Mouse (Mus musculus): ENCODE measurements around the gene Arid3a. TPM values are rescaled to one million over a fixed set of nuclear protein-coding genes. Genes with fewer than 3 reads are reported as not detected.

The Arid3a gene
- polyA plus RNA-seq, 1 experiment from 2014 or later: 5.5 TPM

- no peak for ATAC-seq
- Histone ChIP-seq H3K9me3 (ENCODE audit: low read length) (no peaks in the 10 kb centered on the region), H3K36me3 (replicated peaks; ENCODE audit: insufficient read depth, low read length) (peaks cover 32% of the 10 kb centered on the region)
Observed at GRCm38 (mm10) chr10:79906712-79907111, 20.1 kb upstream of the Arid3a start.

GRCm38 (mm10) chr10:79907415-79907814, 19.4 kb upstream of the Arid3a start:
- H3K27me3 ChIP-seq (ENCODE audit: insufficient read depth, low read length): no peaks in the 10 kb centered on the region
- TF ChIP-seq CTCF (IDR thresholded peaks at IDR 0.05; ENCODE audit: low read depth): no peak
- no peak for TF ChIP-seq EP300 (IDR thresholded peaks at IDR 0.05; ENCODE audit: low read depth)
- no peak overlapping the region for H3K4me2 ChIP-seq (ENCODE audit: low read depth, low read length)
- no peak for ATAC-seq
- no peak overlapping the region for H3K4me3 ChIP-seq (ENCODE audit: low read depth, low read length)
- WGBS (ENCODE audit: insufficient replicate concordance): 90% methylated on average over 10 of the region's 10 CpGs
- no peak for DNase-seq
- no peak overlapping the region for H3K27ac ChIP-seq (ENCODE audit: low read depth)
- peaks cover 17% of the 10 kb centered on the region for H3K4me1 ChIP-seq (ENCODE audit: insufficient read depth)
- H3K36me3 ChIP-seq (replicated peaks; ENCODE audit: insufficient read depth, low read length): peaks cover 32% of the 10 kb centered on the region
- no peaks in the 10 kb centered on the region for H3K9me3 ChIP-seq (ENCODE audit: low read length)
- H3K9ac ChIP-seq (replicated peaks): no peak overlapping the region

More at GRCm38 (mm10) chr10:79906712-79907111, 20.1 kb upstream of the Arid3a start:
- Histone ChIP-seq H3K4me1 (ENCODE audit: insufficient read depth) (peaks cover 17% of the 10 kb centered on the region), H3K9ac (replicated peaks) (no peak overlapping the region), H3K4me3 (ENCODE audit: low read depth, low read length) (no peak overlapping the region), H3K27ac (ENCODE audit: low read depth) (no peak overlapping the region), H3K4me2 (ENCODE audit: low read depth, low read length) (no peak overlapping the region), H3K27me3 (ENCODE audit: insufficient read depth, low read length) (no peaks in the 10 kb centered on the region)
- DNase-seq: no peak
- WGBS (ENCODE audit: insufficient replicate concordance): 95% methylated on average over 9 of the region's 9 CpGs
- no peak for TF ChIP-seq EP300 (IDR thresholded peaks at IDR 0.05; ENCODE audit: low read depth)
- no peak for TF ChIP-seq CTCF (IDR thresholded peaks at IDR 0.05; ENCODE audit: low read depth)

DNA sequence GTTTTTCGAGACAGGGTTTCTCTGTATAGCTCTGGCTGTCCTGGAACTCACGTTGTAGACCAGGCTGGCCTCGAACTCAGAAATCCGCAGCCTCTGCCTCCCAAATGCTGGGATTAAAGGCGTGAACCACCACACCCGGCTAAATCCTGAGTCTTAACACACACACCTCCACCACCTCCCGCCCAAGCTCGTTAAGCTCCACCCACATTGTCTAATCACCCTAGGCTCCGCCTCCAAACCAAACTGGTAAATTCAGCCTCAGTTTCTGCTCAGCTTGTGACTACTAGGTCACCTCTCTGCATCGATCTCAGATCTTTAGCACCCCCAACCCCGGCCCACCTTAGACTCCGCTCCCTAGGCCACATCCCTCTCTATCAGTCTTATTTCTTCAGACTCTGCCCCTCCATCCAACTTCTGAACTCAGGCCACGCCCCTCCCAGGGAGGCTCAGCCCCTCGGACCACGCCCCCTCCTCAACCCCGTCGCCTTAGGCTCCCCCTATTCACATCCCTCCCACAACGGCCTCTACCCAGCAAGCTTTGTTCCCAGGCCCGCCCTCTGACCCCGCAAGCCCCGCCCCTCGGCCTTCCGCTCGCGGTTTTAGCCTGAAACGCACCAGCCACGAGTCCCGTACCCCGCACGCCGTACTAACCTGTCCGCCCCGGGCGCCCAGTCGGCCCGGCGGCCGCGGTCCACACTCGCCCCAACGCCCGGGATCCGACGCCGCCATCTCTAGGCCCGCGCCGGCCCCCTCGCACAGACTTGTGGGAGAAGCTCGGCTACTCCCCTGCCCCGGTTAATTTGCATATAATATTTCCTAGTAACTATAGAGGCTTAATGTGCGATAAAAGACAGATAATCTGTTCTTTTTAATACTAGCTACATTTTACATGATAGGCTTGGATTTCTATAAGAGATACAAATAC, 18.4 kb upstream of the Arid3a start, which contains the start of gene Med16:
Med16 (minus strand) TSS at position 757 of the 925 bp plus-strand sequence.
- Histone ChIP-seq H3K9me3 (ENCODE audit: low read length) (no peaks in the 10 kb centered on the region), H3K4me3 (ENCODE audit: low read depth, low read length) (peak within 1 kb of the TSS; percentile 84), H3K27me3 (ENCODE audit: insufficient read depth, low read length) (no peaks in the 10 kb centered on the region), H3K36me3 (replicated peaks; ENCODE audit: insufficient read depth, low read length) (peaks cover 32% of the 10 kb centered on the region), H3K27ac (ENCODE audit: low read depth) (peak within 1 kb of the TSS; percentile 97), H3K4me1 (ENCODE audit: insufficient read depth) (peaks cover 17% of the 10 kb centered on the region), H3K4me2 (ENCODE audit: low read depth, low read length) (peak within 1 kb of the TSS; percentile 74), H3K9ac (replicated peaks) (peak within 1 kb of the TSS; percentile 90)
- WGBS (ENCODE audit: insufficient replicate concordance): 2% methylated on average over 49 of the region's 52 CpGs
- ATAC-seq (peak; percentile 97), DNase-seq (peak; percentile 96)
- no peak for TF ChIP-seq CTCF (IDR thresholded peaks at IDR 0.05; ENCODE audit: low read depth)
- no peak for TF ChIP-seq EP300 (IDR thresholded peaks at IDR 0.05; ENCODE audit: low read depth)

GRCm38 (mm10) chr10:79909092-79909922, 17.5 kb upstream of the Arid3a start:
- Histone ChIP-seq H3K36me3 (replicated peaks; ENCODE audit: insufficient read depth, low read length) (peaks cover 29% of the 10 kb centered on the region), H3K9ac (replicated peaks) (peak overlapping the region; percentile 90), H3K4me3 (ENCODE audit: low read depth, low read length) (peak overlapping the region; percentile 84), H3K9me3 (ENCODE audit: low read length) (no peaks in the 10 kb centered on the region), H3K27me3 (ENCODE audit: insufficient read depth, low read length) (no peaks in the 10 kb centered on the region), H3K4me1 (ENCODE audit: insufficient read depth) (peaks cover 26% of the 10 kb centered on the region), H3K4me2 (ENCODE audit: low read depth, low read length) (peak overlapping the region; percentile 74), H3K27ac (ENCODE audit: low read depth) (peak overlapping the region; percentile 97)
- WGBS (ENCODE audit: insufficient replicate concordance): 24% methylated on average over 14 of the region's 14 CpGs
- ATAC-seq: peak; percentile 52
- TF ChIP-seq EP300 (IDR thresholded peaks at IDR 0.05; ENCODE audit: low read depth) (peak; percentile 56; the same call in 1 of the 2 replicates), CTCF (IDR thresholded peaks at IDR 0.05; ENCODE audit: low read depth) (no peak)
- no peak for DNase-seq

DNA sequence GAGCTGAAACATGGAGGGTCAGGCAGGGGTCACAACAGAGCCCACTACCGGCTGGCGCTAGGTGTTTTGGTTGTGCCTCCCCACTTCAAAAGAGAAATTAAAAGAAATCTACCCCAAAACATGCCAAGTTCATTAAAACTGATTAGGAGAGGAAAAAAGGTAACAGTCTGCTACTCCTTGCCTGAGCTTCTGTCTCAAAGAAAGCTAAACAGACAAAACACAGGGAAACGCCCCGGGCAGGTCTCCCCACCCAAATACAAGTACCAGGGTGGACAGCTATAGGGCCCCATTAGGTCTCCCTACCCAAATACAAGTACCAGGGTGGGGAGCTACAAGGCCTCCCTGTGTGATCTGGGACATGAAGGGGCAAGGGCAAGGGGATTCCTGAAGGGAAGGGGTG, 16.3 kb upstream of the Arid3a start, which contains the start of gene Gm26602:
Gm26602 (plus strand) TSS at position 301 of the 400 bp plus-strand sequence.
- DNase-seq (no peak), ATAC-seq (no peak)
- WGBS (ENCODE audit: insufficient replicate concordance): 96% methylated on average over 4 of the region's 4 CpGs
- H3K27me3 ChIP-seq (ENCODE audit: insufficient read depth, low read length): no peaks in the 10 kb centered on the region
- TF ChIP-seq EP300 (IDR thresholded peaks at IDR 0.05; ENCODE audit: low read depth) (no peak), CTCF (IDR thresholded peaks at IDR 0.05; ENCODE audit: low read depth) (no peak)
- H3K4me2 ChIP-seq (ENCODE audit: low read depth, low read length): no peak within 1 kb of the TSS
- H3K36me3 ChIP-seq (replicated peaks; ENCODE audit: insufficient read depth, low read length): peaks cover 19% of the 10 kb centered on the region
- H3K4me3 ChIP-seq (ENCODE audit: low read depth, low read length): no peak within 1 kb of the TSS
- H3K9me3 ChIP-seq (ENCODE audit: low read length): no peaks in the 10 kb centered on the region
- H3K4me1 ChIP-seq (ENCODE audit: insufficient read depth): peaks cover 38% of the 10 kb centered on the region
- no peak within 1 kb of the TSS for H3K9ac ChIP-seq (replicated peaks)
- H3K27ac ChIP-seq (ENCODE audit: low read depth): peak within 1 kb of the TSS; percentile 97; the same call in 1 of the 2 replicates
